Mouse (Mus musculus): ENCODE measurements around the gene Osbpl6. TPM values are rescaled to one million over a fixed set of nuclear protein-coding genes. Genes with fewer than 3 reads are reported as not detected.

Osbpl6 gene
- polyA plus RNA-seq, 1 experiment from 2014 or later = 5.9 TPM

GRCm38 (mm10) chr2:76405596-76406150, 635 bp upstream of the Osbpl6 start:
- 0 out of 2 replicates have a peak, but pooled peaks have one; percentile 22 for ATAC-seq (ENCODE audit: insufficient number of reproducible peaks, insufficient read depth, low FRiP score, low read depth)
- Histone ChIP-seq H3K4me1 (ENCODE audit: control insufficient read depth in 2 of 2, insufficient read depth in 2 of 2, low read length in 2 of 2) (peaks cover 2 to 6% of the 10 kb centered on the region in 2 experiments; a peak in 3 of 4 replicates), H3K27me3 (ENCODE audit: control insufficient read depth, insufficient read depth, low read length) (peaks cover 13% of the 10 kb centered on the region), H3K36me3 (ENCODE audit: control insufficient read depth, insufficient read depth, low read length) (no peaks in the 10 kb centered on the region), H3K4me2 (ENCODE audit: low read length) (peak overlapping the region; percentile 78), H3K4me3 (ENCODE audit: control insufficient read depth in 1 of 2, insufficient read depth in 1 of 2, low read depth in 1 of 2, low read length in 2 of 2) (peak overlapping the region; percentile 71 to 82), H3K9me3 (ENCODE audit: control insufficient read depth, low read length) (no peaks in the 10 kb centered on the region), H3K9ac (ENCODE audit: low read length) (peak overlapping the region; percentile 79), H3K27ac (replicated peaks in 1 of 2; ENCODE audit: control insufficient read depth in 1 of 2, insufficient read depth in 1 of 2, low read depth in 2 of 2, low read length in 2 of 2) (no peak overlapping the region)
- 4% methylated on average over 15 of the region's 15 CpGs for WGBS

- Histone ChIP-seq H3K27me3 (ENCODE audit: control insufficient read depth, insufficient read depth, low read length) (peaks cover 13% of the 10 kb centered on the region), H3K9ac (ENCODE audit: low read length) (peak overlapping the region; percentile 79), H3K4me1 (ENCODE audit: control insufficient read depth in 2 of 2, insufficient read depth in 2 of 2, low read length in 2 of 2) (peaks cover 2 to 6% of the 10 kb centered on the region in 2 experiments; a peak in 3 of 4 replicates), H3K9me3 (ENCODE audit: control insufficient read depth, low read length) (no peaks in the 10 kb centered on the region), H3K4me2 (ENCODE audit: low read length) (peak overlapping the region; percentile 78), H3K27ac (replicated peaks in 1 of 2; ENCODE audit: control insufficient read depth in 1 of 2, insufficient read depth in 1 of 2, low read depth in 2 of 2, low read length in 2 of 2) (no peak overlapping the region), H3K36me3 (ENCODE audit: control insufficient read depth, insufficient read depth, low read length) (no peaks in the 10 kb centered on the region), H3K4me3 (ENCODE audit: control insufficient read depth in 1 of 2, insufficient read depth in 1 of 2, low read depth in 1 of 2, low read length in 2 of 2) (peak overlapping the region; percentile 71 to 82)
- peak; percentile 40 for ATAC-seq (ENCODE audit: insufficient number of reproducible peaks, insufficient read depth, low FRiP score, low read depth)
- under 1% methylated on average over 48 of the region's 49 CpGs for WGBS
These were observed 681 bp downstream of the Osbpl6 start for GRCm38 (mm10) chr2:76406937-76407441.

GRCm38 (mm10) chr2:76409526-76409925, 3.2 kb downstream of the Osbpl6 start:
- Histone ChIP-seq H3K9ac (ENCODE audit: low read length) (no peak overlapping the region), H3K27me3 (ENCODE audit: control insufficient read depth, insufficient read depth, low read length) (peaks cover 8% of the 10 kb centered on the region; the same call in 1 of the 2 replicates), H3K4me2 (ENCODE audit: low read length) (no peak overlapping the region), H3K27ac (replicated peaks in 1 of 2; ENCODE audit: control insufficient read depth in 1 of 2, insufficient read depth in 1 of 2, low read depth in 2 of 2, low read length in 2 of 2) (no peak overlapping the region), H3K4me3 (ENCODE audit: control insufficient read depth in 1 of 2, insufficient read depth in 1 of 2, low read depth in 1 of 2, low read length in 2 of 2) (no peak overlapping the region), H3K4me1 (ENCODE audit: control insufficient read depth in 2 of 2, insufficient read depth in 2 of 2, low read length in 2 of 2) (peaks cover 2 to 6% of the 10 kb centered on the region in 2 experiments; a peak in 3 of 4 replicates), H3K9me3 (ENCODE audit: control insufficient read depth, low read length) (no peaks in the 10 kb centered on the region), H3K36me3 (ENCODE audit: control insufficient read depth, insufficient read depth, low read length) (no peaks in the 10 kb centered on the region)
- ATAC-seq (ENCODE audit: insufficient number of reproducible peaks, insufficient read depth, low FRiP score, low read depth) = no peak
- 76% methylated on average over 1 of the region's 1 CpGs for WGBS

GRCm38 (mm10) chr2:76409986-76410385, 3.7 kb downstream of the Osbpl6 start:
- Histone ChIP-seq H3K9ac (ENCODE audit: low read length) (no peak overlapping the region), H3K4me2 (ENCODE audit: low read length) (no peak overlapping the region), H3K27me3 (ENCODE audit: control insufficient read depth, insufficient read depth, low read length) (peaks cover 4% of the 10 kb centered on the region; the same call in 1 of the 2 replicates), H3K27ac (replicated peaks in 1 of 2; ENCODE audit: control insufficient read depth in 1 of 2, insufficient read depth in 1 of 2, low read depth in 2 of 2, low read length in 2 of 2) (no peak overlapping the region), H3K4me3 (ENCODE audit: control insufficient read depth in 1 of 2, insufficient read depth in 1 of 2, low read depth in 1 of 2, low read length in 2 of 2) (no peak overlapping the region), H3K4me1 (ENCODE audit: control insufficient read depth in 2 of 2, insufficient read depth in 2 of 2, low read length in 2 of 2) (peaks cover 2 to 6% of the 10 kb centered on the region in 2 experiments; a peak in 3 of 4 replicates), H3K36me3 (ENCODE audit: control insufficient read depth, insufficient read depth, low read length) (no peaks in the 10 kb centered on the region), H3K9me3 (ENCODE audit: control insufficient read depth, low read length) (no peaks in the 10 kb centered on the region)
- WGBS = 89% methylated on average over 2 of the region's 2 CpGs
- ATAC-seq (ENCODE audit: insufficient number of reproducible peaks, insufficient read depth, low FRiP score, low read depth) = no peak

- Histone ChIP-seq H3K4me3 (ENCODE audit: control insufficient read depth in 1 of 2, insufficient read depth in 1 of 2, low read depth in 1 of 2, low read length in 2 of 2) (no peak overlapping the region), H3K27me3 (ENCODE audit: control insufficient read depth, insufficient read depth, low read length) (0 out of 2 replicates have a peak, but pooled peaks cover 2% of the 10 kb centered on the region), H3K27ac (replicated peaks in 1 of 2; ENCODE audit: control insufficient read depth in 1 of 2, insufficient read depth in 1 of 2, low read depth in 2 of 2, low read length in 2 of 2) (no peak overlapping the region), H3K9me3 (ENCODE audit: control insufficient read depth, low read length) (no peaks in the 10 kb centered on the region), H3K36me3 (ENCODE audit: control insufficient read depth, insufficient read depth, low read length) (no peaks in the 10 kb centered on the region), H3K4me2 (ENCODE audit: low read length) (no peak overlapping the region), H3K9ac (ENCODE audit: low read length) (no peak overlapping the region), H3K4me1 (ENCODE audit: control insufficient read depth in 2 of 2, insufficient read depth in 2 of 2, low read length in 2 of 2) (no peaks in the 10 kb centered on the region; a peak in 1 of 4 replicates)
- ATAC-seq (ENCODE audit: insufficient number of reproducible peaks, insufficient read depth, low FRiP score, low read depth) = no peak
- WGBS = 71% methylated on average over 2 of the region's 2 CpGs
These were observed 6.6 kb downstream of the Osbpl6 start for GRCm38 (mm10) chr2:76412924-76413323.

GRCm38 (mm10) chr2:76417446-76418141, 11.3 kb downstream of the Osbpl6 start:
- ATAC-seq (ENCODE audit: insufficient number of reproducible peaks, insufficient read depth, low FRiP score, low read depth) = no peak
- H3K4me2 ChIP-seq (ENCODE audit: low read length) = no peak overlapping the region
- 90% methylated on average over 14 of the region's 14 CpGs for WGBS
- H3K27me3 ChIP-seq (ENCODE audit: control insufficient read depth, insufficient read depth, low read length) = no peaks in the 10 kb centered on the region
- no peaks in the 10 kb centered on the region for H3K4me1 ChIP-seq (ENCODE audit: control insufficient read depth in 2 of 2, insufficient read depth in 2 of 2, low read length in 2 of 2)
- no peak overlapping the region for H3K4me3 ChIP-seq (ENCODE audit: control insufficient read depth in 1 of 2, insufficient read depth in 1 of 2, low read depth in 1 of 2, low read length in 2 of 2)
- H3K36me3 ChIP-seq (ENCODE audit: control insufficient read depth, insufficient read depth, low read length) = no peaks in the 10 kb centered on the region
- H3K27ac ChIP-seq (replicated peaks in 1 of 2; ENCODE audit: control insufficient read depth in 1 of 2, insufficient read depth in 1 of 2, low read depth in 2 of 2, low read length in 2 of 2) = no peak overlapping the region
- H3K9ac ChIP-seq (ENCODE audit: low read length) = no peak overlapping the region
- no peaks in the 10 kb centered on the region for H3K9me3 ChIP-seq (ENCODE audit: control insufficient read depth, low read length)

GRCm38 (mm10) chr2:76418142-76418518, 11.8 kb downstream of the Osbpl6 start:
- H3K27ac ChIP-seq (replicated peaks in 1 of 2; ENCODE audit: control insufficient read depth in 1 of 2, insufficient read depth in 1 of 2, low read depth in 2 of 2, low read length in 2 of 2) = no peak overlapping the region
- WGBS = 81% methylated on average over 3 of the region's 3 CpGs
- no peaks in the 10 kb centered on the region for H3K27me3 ChIP-seq (ENCODE audit: control insufficient read depth, insufficient read depth, low read length)
- no peak overlapping the region for H3K4me2 ChIP-seq (ENCODE audit: low read length)
- H3K9me3 ChIP-seq (ENCODE audit: control insufficient read depth, low read length) = no peaks in the 10 kb centered on the region
- H3K9ac ChIP-seq (ENCODE audit: low read length) = no peak overlapping the region
- H3K4me3 ChIP-seq (ENCODE audit: control insufficient read depth in 1 of 2, insufficient read depth in 1 of 2, low read depth in 1 of 2, low read length in 2 of 2) = no peak overlapping the region
- ATAC-seq (ENCODE audit: insufficient number of reproducible peaks, insufficient read depth, low FRiP score, low read depth) = no peak
- H3K4me1 ChIP-seq (ENCODE audit: control insufficient read depth in 2 of 2, insufficient read depth in 2 of 2, low read length in 2 of 2) = no peaks in the 10 kb centered on the region
- no peaks in the 10 kb centered on the region for H3K36me3 ChIP-seq (ENCODE audit: control insufficient read depth, insufficient read depth, low read length)

All from heart, embryonic 14.5 days (tissue).